Mouse (Mus musculus): ENCODE measurements at regions not wholly inside any gene's neighbourhood (a gene's known extent, or its start where the extent isn't known, plus 50 kb on each side); places are given as distances from the start of the nearest gene placed in this dataset.

- TF ChIP-seq CTCF (IDR thresholded peaks at IDR 0.05), result no peak
- TF ChIP-seq POLR2A (IDR thresholded peaks at IDR 0.05; ENCODE audit: insufficient read depth, low read depth, low read length), result no peak
- no peak for TF ChIP-seq EP300 (IDR thresholded peaks at IDR 0.05; ENCODE audit: insufficient read depth, low read depth, low read length)
Measured at GRCm38 (mm10) chr10:70848141-70848540, 192.4 kb upstream of the Phyhipl start.

Data from heart, adult 2 months (tissue).